Mouse (Mus musculus): ENCODE measurements around the gene Rad51b.

- TF ChIP-seq CTCF (conservative IDR thresholded peaks at IDR 0.05; ENCODE audit: low read length) (no peak), NANOG (IDR thresholded peaks at IDR 0.05; ENCODE audit: borderline replicate concordance, low read length) (no peak)
Observed at GRCm38 (mm10) chr12:79788340-79788739, 491.3 kb downstream of the Rad51b start.

All from E14TG2a.4 (cell line).